In the genomic region with DNA sequence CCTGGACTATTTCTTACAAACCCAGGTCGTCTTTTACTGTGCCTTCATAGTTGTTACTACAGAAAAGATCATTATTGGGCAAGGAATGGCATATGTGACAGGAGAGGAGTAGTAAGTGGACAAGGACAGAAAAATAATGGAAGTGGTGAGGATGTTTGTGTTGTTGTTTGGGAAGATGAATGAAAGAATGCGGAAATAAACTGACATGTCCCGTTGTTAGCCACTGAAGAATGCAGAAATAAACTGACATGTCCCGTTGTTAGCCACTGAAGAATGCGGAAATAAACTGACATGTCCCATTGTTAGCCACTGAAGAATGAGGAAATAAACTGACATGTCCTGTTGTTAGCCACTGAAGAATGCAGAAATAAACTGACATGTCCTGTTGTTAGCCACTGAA, we compare ENCODE assay signal across 19 mouse cellular contexts.
DNase-seq lines count a peak whose midpoint lies in the region; ATAC-seq and TF ChIP-seq lines count a peak whose summit lies in the region.
"Had no signal": no experiment of that assay in that cellular context is flagged by ENCODE, and none has a peak within 500 bp of the region (broad histone marks: within the 10 kb centered on the region; RNA-seq: fewer than 3 reads in every experiment).

No protein-coding gene starts in this region.

- no peak for ATAC-seq in lung, embryonic 14.5 days (ENCODE audit: insufficient read depth)
- no peak for ATAC-seq in lung, postnatal 0 days
- ATAC-seq: forebrain, embryonic 16.5 days; hindbrain, embryonic 16.5 days had no signal

- H3K4me3 ChIP-seq in lung, embryonic 14.5 days (ENCODE audit: low read depth, low read length), result no peak overlapping the region
- no peak overlapping the region for H3K4me3 ChIP-seq in lung, postnatal 0 days (ENCODE audit: low read depth, low read length)
- H3K4me3 ChIP-seq: embryonic facial prominence, embryonic 13.5 days; forebrain, embryonic 12.5 days; heart, embryonic 10.5 days had no signal

- TF ChIP-seq CTCF in lung, embryonic 14.5 days (IDR thresholded peaks at IDR 0.05; ENCODE audit: low read depth), result no peak
- TF ChIP-seq CTCF in lung, postnatal 0 days (IDR thresholded peaks at IDR 0.05), result no peak

- no peak overlapping the region for H3K27ac ChIP-seq in lung, embryonic 14.5 days (ENCODE audit: low read depth)
- no peak overlapping the region for H3K27ac ChIP-seq in lung, postnatal 0 days (ENCODE audit: low read length)
- H3K27ac ChIP-seq: embryonic facial prominence, embryonic 13.5 days; forebrain, embryonic 12.5 days; heart, embryonic 10.5 days had no signal

- TF ChIP-seq EP300 in lung, postnatal 0 days (IDR thresholded peaks at IDR 0.05), result no peak

- WGBS in lung, embryonic 14.5 days, result 51% methylated on average over 5 of the region's 5 CpGs
- WGBS in lung, postnatal 0 days, result 44% methylated on average over 5 of the region's 5 CpGs

- no peak overlapping the region for H3K4me2 ChIP-seq in lung, embryonic 14.5 days
- H3K4me2 ChIP-seq in lung, postnatal 0 days (replicated peaks; ENCODE audit: low read depth, low read length), result no peak overlapping the region
- H3K4me2 ChIP-seq: embryonic facial prominence, embryonic 13.5 days; forebrain, embryonic 12.5 days had no signal

- no peaks in the 10 kb centered on the region for H3K27me3 ChIP-seq in lung, embryonic 14.5 days (ENCODE audit: insufficient read depth, low read length)
- no peaks in the 10 kb centered on the region for H3K27me3 ChIP-seq in lung, postnatal 0 days (replicated peaks; ENCODE audit: insufficient read depth, low read length)
- H3K27me3 ChIP-seq: embryonic facial prominence, embryonic 13.5 days; forebrain, embryonic 12.5 days had no signal

- no peaks in the 10 kb centered on the region for H3K4me1 ChIP-seq in lung, embryonic 14.5 days (ENCODE audit: insufficient read depth)
- no peaks in the 10 kb centered on the region for H3K4me1 ChIP-seq in lung, postnatal 0 days (ENCODE audit: insufficient read depth, low read depth, low read length)
- H3K4me1 ChIP-seq: embryonic facial prominence, embryonic 13.5 days; forebrain, embryonic 12.5 days; heart, embryonic 10.5 days had no signal

- peak; percentile 8 for DNase-seq in lung, embryonic 14.5 days
- no peak for DNase-seq in lung, postnatal 0 days (ENCODE audit: low spot score)
- DNase-seq in embryo, embryonic 10.5 days (ENCODE audit: low spot score), result peak; percentile 14
- DNase-seq in embryo, embryonic 11.5 days (ENCODE audit: low read depth, low spot score), result peak; percentile 1
- no peak for DNase-seq in thymus, postnatal 10 days (ENCODE audit: low spot score in 2 of 2)
- no peak for DNase-seq in heart, postnatal 25 days (ENCODE audit: low spot score)
- DNase-seq: adrenal gland, adult 2 months; adrenal gland, postnatal 25 days; cerebellum, adult 11-12 months; cerebellum, adult 9-10 months; cerebellum, postnatal 25 days; gastrocnemius, postnatal 10 days; heart, adult 18-20 months; heart, postnatal 10 days had no signal

- intact Hi-C loops in heart, postnatal 25 days (cut with DNase I), result no loop called here

- no peaks in the 10 kb centered on the region for H3K9me3 ChIP-seq in lung, embryonic 14.5 days (ENCODE audit: low read depth, low read length)
- H3K9me3 ChIP-seq in lung, postnatal 0 days (ENCODE audit: low read length), result no peaks in the 10 kb centered on the region
- H3K9me3 ChIP-seq: embryonic facial prominence, embryonic 13.5 days; forebrain, embryonic 12.5 days; heart, embryonic 10.5 days had no signal

- no peak overlapping the region for H3K9ac ChIP-seq in lung, embryonic 14.5 days
- H3K9ac ChIP-seq in lung, postnatal 0 days (replicated peaks; ENCODE audit: low read depth), result no peak overlapping the region
- H3K9ac ChIP-seq: embryonic facial prominence, embryonic 13.5 days; forebrain, embryonic 12.5 days had no signal

- no peaks in the 10 kb centered on the region for H3K36me3 ChIP-seq in lung, embryonic 14.5 days (ENCODE audit: insufficient read depth)
- no peaks in the 10 kb centered on the region for H3K36me3 ChIP-seq in lung, postnatal 0 days (ENCODE audit: insufficient read depth, low read length)
- H3K36me3 ChIP-seq: embryonic facial prominence, embryonic 13.5 days; forebrain, embryonic 12.5 days; heart, embryonic 10.5 days had no signal

Comparison
In these comparisons a context has a peak if more than half of its experiments do, and no peak if none do; other contexts are left out.
1. DNase-seq: peak in lung, embryonic 14.5 days (single experiment), embryo, embryonic 10.5 days (single experiment) and embryo, embryonic 11.5 days (single experiment); none in lung, postnatal 0 days (single experiment), thymus, postnatal 10 days (0 of 2) and heart, postnatal 25 days (single experiment).